Mouse (Mus musculus) c-Kit-negative CD71-positive TER-119-positive erythroid progenitor cells, embryonic 14.5 days (primary cell): ENCODE results near the gene C1qtnf5.
"Not testable (repeated sequence)": the region's sequence is repeated elsewhere in the genome, so short reads cannot be mapped to it uniquely, and the experiment has no call there.

Experiments
- DNase-seq: peaks from one replicate; pipeline ENCODE4 v3.0.0-alpha.2; 2013; ENCODE audit warnings: low read depth, low spot score

The C1qtnf5 gene

DNA sequence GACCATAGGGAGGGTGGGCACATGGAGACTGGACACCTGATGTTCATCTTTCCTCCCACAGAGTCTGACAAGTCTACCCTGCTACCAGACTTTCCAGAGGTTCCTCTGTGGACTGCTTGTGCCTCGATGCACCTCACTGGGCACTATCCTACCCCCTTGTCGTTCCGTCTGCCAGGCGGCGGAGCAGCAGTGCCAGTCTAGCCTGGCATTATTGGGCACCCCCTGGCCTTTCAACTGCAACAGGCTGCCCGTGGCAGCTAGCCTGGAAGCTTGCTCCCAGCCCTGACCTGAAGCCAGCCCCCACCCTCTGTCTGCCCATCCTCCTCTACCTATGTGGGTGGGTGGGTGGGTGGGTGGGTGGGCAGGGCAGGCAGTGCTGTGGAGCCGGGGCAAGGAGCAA, 863 bp upstream of the C1qtnf5 start:
- no peak for DNase-seq

DNA sequence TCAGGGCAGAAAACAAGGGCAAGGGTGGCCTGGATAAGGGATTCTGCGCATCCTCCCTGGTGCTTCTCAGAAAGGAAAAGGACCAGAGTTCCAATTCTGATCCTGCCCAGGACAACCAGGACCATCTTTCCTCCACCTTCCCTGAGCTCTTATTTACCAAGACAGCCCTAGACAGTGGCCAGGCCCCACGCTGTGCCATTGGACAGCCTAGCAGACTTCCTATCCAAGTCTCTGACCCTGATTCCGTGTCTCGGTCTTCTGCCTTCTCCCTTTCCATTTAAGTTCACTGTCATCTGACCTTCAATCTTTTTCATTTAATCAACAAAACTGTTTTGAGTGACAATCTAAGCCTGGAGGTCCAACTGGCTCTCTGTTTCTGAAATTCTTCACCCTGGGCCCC, 449 bp upstream of the C1qtnf5 start:
- DNase-seq = no peak

DNA sequence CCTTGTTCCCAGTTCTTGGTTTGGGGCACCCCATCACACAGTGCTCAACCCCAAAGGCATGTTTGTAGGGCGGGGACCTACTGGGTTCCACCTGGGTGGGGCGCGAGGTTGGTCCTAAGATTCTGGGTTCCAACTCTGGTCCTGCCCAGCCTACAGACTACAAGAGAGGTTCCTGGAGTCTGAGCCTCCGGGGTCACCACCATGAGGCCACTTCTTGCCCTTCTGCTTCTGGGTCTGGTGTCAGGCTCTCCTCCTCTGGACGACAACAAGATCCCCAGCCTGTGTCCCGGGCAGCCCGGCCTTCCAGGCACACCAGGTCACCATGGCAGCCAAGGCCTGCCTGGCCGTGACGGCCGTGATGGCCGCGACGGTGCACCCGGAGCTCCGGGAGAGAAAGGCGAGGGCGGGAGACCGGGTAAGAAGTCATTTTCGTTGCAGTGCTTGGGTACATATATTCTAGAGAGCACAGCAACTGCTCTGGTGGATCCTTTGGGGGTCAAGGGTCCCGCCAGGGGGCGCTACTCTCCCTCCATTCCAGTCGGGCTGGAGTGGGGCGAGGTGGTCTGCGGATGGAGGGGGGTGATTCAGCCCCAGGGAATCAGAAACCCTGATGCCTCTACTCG, 623 bp downstream of the C1qtnf5 start:
- no peak for DNase-seq

DNA sequence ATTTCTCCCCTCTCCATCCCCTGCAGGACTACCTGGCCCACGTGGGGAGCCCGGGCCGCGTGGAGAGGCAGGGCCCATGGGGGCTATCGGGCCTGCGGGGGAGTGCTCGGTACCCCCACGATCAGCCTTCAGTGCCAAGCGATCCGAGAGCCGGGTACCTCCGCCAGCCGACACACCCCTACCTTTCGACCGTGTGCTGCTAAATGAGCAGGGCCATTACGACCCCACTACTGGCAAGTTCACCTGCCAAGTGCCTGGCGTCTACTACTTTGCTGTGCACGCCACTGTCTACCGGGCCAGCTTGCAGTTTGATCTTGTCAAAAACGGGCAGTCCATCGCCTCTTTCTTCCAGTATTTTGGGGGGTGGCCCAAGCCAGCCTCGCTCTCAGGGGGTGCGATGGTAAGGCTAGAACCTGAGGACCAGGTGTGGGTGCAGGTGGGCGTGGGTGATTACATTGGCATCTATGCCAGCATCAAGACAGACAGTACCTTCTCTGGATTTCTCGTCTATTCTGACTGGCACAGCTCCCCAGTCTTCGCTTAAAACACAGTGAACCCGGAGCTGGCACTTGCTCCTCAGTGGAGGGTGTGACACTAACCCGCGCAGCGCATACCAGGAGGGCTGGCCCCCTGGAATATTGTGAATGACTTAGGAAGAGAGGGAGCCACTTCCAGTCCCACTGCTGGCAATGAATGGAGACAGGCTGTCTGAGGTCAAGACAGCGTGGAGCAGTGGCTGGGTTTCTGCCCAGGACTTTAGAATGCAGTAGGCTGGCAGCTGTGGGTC, 1.4 kb downstream of the C1qtnf5 start:
- DNase-seq = no peak

DNA sequence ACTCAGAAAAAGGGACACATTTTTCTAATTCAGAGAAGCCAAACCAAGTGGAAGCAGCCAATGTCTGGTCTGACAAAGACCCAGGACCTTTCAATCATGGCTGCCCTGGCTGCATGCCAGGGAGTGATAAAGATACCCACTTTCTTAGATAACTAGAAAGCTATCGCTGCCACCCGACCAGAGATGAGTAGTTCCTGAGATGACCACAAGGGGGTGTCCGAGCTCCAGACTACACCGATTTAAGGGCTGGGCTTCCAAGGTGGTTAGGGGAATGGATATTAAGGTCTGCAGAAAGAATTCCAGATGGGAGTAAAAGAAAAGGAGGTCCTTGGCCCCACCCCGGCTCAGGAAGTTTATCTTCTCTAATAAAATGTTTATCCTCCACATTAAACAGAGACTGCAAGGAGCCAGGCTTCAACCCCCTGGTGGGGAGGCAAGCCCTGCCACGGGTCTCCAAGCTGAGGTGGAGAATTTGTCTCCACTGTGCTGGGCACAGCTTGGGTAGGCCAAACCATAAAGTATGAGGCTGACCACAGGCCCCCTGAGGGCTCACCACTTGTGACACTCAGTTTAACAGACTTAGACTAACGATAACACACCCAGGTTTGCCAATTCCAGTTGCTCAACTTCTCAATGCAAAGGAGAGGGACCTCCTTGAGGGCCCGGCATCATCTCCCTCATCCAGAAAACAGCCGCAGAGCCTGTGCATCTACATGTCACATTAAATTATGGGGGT, 2.5 kb downstream of the C1qtnf5 start:
- peak; percentile 71 for DNase-seq

DNA sequence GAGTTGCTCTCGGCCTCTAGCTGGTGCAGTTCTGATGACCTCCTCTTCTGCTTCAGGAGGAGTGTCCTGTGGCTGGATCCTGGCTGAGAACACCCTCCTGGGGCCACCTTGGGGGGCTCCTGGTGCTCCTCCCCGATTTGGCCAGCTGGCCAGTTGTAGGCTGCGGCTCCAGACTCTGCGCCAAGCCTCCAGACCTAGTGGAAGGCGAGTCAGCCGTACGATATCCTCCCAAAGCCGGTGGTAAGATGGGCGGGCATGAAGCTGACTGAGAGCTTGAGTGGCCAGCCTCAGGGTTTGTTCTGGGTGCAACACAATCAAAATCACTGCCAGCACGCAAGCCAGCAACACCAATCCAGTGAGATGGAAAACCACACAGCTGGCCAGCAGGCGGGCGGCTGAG, 4.9 kb downstream of the C1qtnf5 start:
- not testable (repeated sequence) for DNase-seq

DNA sequence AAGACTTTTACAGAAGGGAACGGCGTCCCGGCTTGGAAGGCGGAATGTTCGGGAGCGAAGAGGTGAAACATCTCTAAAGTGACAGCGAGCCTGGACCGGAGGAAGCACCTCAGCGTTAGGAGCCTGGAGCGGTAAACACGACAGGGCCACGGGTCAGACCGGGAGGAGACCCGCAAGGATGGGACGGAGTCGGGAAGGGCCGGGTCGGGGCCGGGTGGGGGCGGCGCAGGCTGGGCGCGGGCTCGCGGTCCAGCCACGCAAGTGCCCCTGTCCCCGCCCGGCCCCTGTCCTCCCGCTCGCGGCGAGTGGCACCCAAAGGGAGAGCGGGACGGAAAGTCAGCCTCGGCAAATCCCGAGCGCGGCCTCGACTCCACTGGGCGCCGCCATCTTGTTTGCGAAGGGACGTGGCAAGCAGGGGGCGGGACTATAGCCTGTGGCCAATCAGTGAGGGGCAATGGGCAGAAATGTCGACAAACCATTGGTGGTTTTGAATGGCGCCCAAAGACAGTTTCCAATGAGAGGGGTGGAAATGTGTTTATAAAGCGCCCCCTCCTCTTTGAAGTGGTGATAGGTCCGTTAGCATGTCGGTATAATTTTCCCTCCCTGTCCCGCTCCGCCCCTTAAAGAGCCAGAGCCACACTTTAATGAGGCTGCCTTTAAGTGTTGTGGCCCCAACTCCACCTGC, 6.2 kb downstream of the C1qtnf5 start, which contains the start of the genes Gm49380 and Rnf26:
TSS of gene Gm49380 (minus strand) at position 396 of the 685 bp plus-strand sequence.
TSS of gene Rnf26 (minus strand) at position 413 of the 685 bp plus-strand sequence.
- peak; percentile 98 for DNase-seq

DNA sequence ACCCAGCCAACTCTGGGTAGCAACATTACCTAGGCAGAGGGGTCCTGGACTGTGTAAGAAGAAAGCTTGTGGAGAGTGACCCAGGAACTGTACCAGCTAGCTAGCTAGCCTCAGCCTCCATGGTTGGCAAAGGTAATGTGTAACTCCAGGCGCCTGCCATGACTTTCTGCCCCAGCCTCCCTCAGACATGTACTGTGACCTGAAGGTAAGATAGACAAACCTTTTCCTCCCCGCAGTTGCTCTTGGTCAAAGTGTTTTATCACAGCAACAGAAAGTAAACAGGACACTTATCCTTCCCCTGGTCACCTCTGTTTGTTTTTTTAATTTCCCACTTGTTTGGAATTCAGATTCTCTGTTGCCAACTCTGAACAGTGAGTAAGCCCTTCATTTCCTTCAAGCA, 7.4 kb downstream of the C1qtnf5 start:
- DNase-seq = no peak

DNA sequence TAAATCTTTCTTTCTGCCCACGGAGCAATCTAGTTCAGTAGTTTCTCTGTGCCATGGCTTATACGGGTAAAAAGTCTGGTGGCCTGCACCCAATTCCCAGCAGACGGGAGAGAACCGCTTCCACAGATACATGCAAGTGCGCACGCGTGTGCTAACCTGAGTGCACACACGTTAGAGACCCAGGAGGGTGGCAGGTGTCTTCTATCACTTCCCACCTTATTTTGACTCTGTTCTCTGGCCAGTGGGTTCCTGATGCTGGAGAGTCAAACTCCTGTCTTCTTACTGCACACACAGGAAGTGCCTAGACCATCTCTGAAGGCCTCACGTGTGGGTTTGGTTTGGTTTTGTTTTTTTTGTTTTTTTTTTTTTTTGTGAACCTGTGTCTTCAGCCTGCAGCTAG, 8.6 kb downstream of the C1qtnf5 start:
- DNase-seq = no peak

DNA sequence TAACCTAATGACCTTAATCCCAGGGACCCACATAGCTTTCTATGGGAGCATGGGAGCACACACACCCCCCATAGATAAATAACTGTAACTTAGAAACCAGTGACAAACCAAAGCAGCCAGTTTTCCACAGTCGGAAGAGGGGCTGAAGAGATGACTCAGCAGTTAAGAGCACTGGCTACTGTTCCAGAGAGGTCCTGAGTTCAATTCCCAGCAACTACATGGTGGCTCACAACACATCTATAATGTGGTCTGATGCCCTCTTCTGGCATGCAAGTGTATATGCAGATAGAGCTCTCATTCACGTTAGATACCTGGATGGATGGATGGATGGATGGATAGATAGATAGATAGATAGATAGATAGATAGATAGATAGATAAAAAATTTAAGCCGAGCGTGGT, 9.1 kb downstream of the C1qtnf5 start:
- DNase-seq = no peak

DNA sequence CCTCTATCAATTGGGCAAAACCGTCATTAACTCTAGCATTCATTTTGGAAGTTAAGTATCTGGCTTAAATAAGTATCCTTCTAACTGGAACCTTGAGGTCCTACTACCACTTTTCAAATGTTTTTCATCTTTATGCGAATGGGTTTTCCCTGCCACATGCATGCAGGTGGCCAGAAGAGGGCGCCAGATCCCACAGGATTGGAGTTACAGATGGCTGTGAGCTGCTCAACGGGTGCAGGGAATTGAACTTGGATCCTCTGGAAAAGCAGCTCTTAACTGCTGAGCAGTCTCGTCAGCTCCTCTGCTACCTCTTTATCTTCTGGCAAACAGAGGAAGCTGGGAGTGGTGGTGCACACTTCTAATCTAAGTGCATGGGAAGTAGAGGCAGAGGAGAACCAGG, 12.0 kb downstream of the C1qtnf5 start:
- no peak for DNase-seq

DNA sequence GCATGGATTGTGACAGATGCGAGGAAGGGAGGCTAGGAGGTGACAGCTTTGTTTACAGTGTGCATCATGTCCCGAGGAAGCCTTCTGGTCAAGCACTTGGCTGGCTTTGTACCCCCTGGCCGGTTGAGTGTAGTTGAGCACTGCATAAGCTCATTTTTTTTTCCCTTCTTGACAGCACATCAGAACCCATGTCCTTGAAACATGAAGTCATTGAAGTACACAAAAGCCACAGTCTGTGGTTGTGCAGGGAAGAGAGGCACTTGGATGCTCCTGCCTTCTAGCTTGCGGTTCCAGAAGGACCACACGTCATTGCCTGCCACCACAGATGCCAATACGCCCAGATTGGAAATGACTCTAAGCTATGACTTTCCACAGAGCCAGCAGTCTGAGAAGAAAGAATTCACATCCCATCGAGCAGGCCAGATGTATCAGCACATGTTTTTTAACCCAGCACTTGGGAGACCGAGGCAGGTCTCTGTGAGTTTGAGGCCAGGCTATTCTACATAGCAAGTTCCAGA, 13.0 kb downstream of the C1qtnf5 start:
- DNase-seq = no peak

DNA sequence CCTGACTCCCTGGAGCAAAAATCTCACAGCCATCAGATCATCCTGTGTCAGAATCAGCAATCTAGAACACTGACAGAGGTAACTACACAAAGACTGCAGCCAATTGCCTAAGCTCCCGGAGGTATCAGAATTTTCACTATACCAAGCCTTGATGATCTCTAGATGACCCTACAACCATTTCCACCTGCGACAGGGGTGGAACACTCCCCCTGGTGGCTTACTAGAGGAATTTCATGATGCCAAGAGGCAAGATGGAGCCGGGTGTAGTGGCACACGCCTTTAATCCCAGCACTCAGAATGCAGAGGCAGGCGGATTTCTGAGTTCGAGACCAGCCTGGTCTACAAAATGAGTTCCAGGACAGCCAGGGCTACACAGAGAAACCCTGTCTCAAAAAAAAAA, 17.3 kb downstream of the C1qtnf5 start:
- no peak for DNase-seq

DNA sequence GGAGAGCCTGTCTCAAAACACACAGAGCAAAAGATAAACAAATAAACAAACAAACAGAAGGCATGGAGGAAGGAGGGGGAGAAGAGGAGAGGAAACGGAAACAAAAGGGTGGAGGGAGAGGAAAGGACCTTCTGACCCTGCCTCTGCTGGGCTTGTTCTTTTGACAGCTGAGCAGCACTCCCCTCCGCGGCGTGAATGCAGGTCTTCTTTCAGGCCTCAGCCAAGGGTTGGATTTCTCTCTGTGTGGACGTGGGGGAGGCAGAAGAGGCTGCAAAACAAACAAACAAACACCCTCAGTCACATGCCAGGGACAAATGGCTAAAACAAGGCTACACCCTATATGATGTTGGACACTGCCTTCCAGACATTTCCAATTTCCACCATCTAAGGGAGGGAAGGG, 18.0 kb downstream of the C1qtnf5 start:
- no peak for DNase-seq

DNA sequence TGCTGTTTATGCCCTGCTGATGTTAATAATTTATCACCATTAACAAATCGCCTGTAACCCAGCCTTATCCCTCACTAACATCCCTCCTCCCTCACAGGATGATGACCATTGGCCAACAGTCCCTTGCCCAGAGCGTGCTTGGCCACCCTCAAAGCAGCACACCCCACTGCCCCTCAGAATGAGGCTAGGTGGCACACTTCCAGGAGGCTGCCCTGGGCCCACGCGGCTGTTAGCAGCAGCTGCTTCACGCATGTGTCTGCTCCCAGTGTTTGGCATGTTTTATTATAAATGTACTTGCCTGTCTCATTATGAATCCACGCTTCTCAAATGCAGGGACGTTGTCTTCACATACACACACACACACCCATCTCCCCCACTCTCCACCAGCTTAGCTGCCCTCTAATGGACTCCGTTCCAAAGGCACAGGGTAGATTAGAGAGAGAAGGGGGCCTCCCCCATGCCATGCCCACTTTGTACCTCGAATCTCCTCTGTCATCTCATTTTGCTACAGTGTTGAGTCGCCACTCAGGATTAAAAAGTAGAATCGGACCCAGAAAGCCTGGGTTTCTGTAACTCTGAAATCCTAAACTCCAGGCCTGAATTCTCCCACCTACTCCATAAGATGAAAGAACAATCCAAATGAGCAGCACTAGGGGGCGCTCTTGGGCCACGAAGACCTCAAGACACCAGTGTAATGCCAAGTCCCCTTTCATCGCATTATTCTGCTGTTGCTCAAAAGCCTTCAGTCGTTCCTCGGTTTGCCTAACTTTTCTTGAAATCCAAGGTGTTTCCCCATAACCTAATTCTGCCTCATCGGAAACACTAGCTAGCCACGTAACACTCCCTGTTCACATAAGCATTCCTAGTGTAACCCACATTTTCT, 18.7 kb downstream of the C1qtnf5 start:
- peak; percentile 61 for DNase-seq

DNA sequence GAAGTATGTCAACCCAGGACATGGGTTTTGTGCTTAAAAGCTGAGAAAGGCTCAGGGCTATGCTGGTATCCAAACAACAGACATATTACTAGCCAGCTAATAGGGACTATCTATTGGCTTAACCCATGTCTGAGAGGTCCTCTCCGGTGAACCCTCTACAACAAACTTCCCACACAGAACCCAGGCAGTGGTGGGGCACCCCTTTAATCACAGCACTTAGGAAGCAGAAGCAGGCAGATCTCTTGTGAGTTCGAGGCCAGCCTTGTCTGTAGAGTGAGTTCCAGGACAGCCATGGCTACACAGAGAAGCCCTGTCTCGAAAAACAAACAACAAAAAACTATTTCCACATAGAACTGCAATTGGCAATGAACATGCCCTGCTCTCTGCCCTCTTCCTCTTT, 19.7 kb downstream of the C1qtnf5 start:
- no peak for DNase-seq

DNA sequence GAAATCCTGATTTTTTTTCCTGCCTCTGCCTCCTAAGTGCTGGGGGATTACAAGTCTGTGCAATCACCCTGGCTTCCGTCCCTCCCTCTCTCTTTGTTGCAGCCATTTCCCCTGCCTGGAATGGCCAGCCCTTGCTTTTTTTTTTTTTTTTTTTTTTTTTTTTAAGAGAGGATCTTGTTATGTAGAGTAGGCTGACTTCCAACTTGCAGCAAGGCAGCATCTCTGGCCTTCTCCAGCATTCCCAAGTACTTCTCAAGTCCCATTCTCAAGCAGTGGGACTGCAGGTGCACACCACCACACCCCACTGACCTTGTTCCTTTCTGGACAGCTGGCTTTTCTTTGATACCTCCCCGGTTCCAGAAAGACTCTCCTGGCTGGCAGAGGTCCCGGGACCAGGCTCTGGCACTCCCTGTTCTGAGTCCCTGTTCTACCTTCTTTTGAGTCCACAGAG, 20.3 kb downstream of the C1qtnf5 start:
- no peak for DNase-seq

DNA sequence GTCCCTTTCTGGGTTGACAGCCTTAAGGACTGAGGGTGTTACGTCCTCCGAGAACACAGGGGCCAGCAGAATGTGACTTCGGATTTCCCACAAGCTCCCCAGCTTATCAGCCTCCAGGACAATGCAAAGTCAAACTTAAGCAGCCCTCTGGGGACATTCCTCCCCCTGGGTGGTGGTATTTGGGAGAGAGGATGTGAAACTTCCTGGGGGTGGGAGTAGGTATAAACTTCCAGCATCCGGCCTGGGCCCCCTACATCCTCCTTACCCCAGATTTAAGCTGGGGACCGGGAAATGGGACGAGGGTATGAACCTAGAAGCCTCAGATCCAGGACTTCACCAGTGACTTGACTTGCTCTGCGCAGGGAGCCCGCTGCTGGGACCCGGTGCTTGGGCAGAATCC, 22.6 kb downstream of the C1qtnf5 start:
- no peak for DNase-seq

DNA sequence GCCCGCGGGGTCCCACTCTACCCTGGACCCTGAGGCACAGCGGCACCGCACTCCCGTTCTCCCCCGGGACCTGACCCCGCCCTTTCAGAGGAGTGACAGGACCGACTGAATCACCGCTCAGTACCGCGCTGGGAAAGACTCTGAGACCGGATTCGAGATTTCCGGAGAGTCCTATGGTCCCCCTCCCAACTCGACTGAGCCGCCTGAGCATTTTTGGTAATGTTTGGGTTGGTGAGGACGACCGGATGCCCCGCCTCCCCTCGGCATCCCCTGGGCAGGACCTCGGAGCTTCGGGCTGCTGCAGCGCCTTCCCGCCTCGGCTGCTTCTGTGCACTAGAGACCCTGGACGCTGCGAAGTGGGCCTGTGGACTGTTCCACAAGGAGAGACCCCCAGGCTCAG, 23.0 kb downstream of the C1qtnf5 start:
- no peak for DNase-seq

DNA sequence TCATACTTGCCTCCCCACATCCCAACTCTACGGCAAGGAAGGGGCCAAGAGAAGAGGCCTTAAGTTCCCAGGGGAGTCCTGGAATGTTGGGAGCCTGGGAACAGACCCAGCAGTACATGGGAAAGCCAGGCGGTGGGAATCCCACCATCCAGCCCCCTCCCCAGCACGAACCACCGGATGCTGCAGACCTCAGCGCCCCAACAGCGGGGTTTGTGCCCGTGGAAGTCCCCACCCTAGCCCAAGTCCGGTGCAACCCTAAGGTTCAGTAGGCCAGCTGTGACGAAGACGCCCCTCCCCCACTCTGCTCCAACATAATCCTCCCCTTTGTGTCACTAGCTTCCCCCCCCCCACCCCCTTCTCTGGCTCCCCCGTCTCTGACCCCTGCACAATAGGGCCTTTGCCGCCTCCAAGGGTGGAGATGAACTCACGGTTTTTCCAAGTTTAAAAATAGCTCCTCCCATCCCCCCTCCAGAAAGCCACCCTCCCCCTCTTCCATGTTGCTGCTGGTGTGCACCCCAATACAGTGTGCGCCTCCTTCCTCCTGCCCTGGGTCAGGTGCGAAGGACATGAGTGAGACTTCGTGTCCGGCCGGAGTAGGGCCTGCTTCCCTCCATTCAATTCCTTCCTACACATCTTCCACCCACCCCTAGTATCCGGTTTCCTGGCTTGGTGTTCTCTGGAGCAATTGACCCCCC, 23.7 kb downstream of the C1qtnf5 start:
- no peak for DNase-seq
